Mouse (Mus musculus) forebrain, embryonic 10.5 days (tissue): ENCODE results near the gene Olfr116. TPM values are rescaled to one million over a fixed set of nuclear protein-coding genes. Genes with fewer than 3 reads are reported as not detected.

ENCODE experiments used
- DNase-seq: peaks from one replicate; pipeline ENCODE4 v3.0.0-alpha.2; 2017; ENCODE audit warnings: low spot score; ENCODE audit errors: extremely low spot score
- H3K27ac ChIP-seq: fragments of 300-500 bp; sonication (generic); 2 replicates; pipeline ENCODE4 v1.5.1; 2016; ENCODE audit warnings: mild to moderate bottlenecking
- H3K27me3 ChIP-seq: fragments of 300-500 bp; sonication (generic); 2 replicates; pipeline ENCODE4 v1.6.1; 2016; ENCODE audit warnings: mild to moderate bottlenecking; ENCODE audit not compliant: poor library complexity, severe bottlenecking
- H3K36me3 ChIP-seq: fragments of 300-500 bp; sonication (generic); replicated peaks from 2 replicates; pipeline ENCODE4 v1.6.1; 2016; ENCODE audit warnings: mild to moderate bottlenecking, moderate library complexity
- H3K4me1 ChIP-seq: fragments of 300-500 bp; sonication (generic); 2 replicates; pipeline ENCODE4 v1.6.1; 2016
- H3K4me3 ChIP-seq: fragments of 300-500 bp; sonication (generic); 2 replicates; pipeline ENCODE4 v1.5.1; 2016; ENCODE audit warnings: mild to moderate bottlenecking, moderate library complexity
- H3K9me3 ChIP-seq: fragments of 300-500 bp; sonication (generic); 2 replicates; pipeline ENCODE4 v1.6.1; 2016; ENCODE audit warnings: mild to moderate bottlenecking, moderate library complexity
- WGBS: fragments of 180-500 bp; shearing (Covaris S2); methylation state at CpG from one replicate; pipeline ENCODE4 v1.1.7; 2016; 5-methylcytosine and 5-hydroxymethylcytosine counted together
- polyA plus RNA-seq: library from polyadenylated mRNA; unstranded; fragments of >200 nt; fragmentation: Nextera tagmentation; extraction: Ambion mirVana; gene quantifications from 2 replicates; pipeline ENCODE4 v1.2.1, GENCODE M21; 2016

Gene Olfr116
- polyA plus RNA-seq, result not detected in 2 replicates

DNA sequence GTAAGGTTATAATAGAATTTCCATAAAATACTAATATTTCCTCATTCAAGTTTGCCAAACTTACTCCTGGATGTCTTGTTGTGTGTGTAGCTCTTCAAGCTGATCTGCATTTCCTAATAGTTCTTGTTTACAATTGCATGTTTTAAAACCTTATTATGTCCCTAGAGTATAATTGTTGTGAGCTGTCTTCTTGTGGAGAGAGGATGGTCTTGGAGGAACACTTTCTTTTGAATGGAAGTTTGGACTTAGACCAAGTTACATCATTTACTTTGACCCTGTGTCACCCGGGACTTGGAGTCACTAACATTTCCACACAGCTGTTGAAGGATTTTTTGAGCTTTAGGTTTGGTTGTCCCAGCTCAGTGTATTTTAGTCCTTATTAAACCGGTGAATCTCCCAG is at the start of gene Olfr116, which contains the start of gene Olfr115:
TSS of gene Olfr116 (minus strand) at position 191 of the 400 bp plus-strand sequence.
TSS of gene Olfr115 (minus strand) at position 101 of the 400 bp plus-strand sequence.
- Histone ChIP-seq H3K36me3 (no peaks in the 10 kb centered on the region), H3K4me3 (no peak within 1 kb of the TSS), H3K27me3 (no peaks in the 10 kb centered on the region), H3K27ac (no peak within 1 kb of the TSS), H3K4me1 (no peaks in the 10 kb centered on the region), H3K9me3 (peaks cover 13% of the 10 kb centered on the region; the same call in 1 of the 2 replicates)
- WGBS, result 90% methylated on average over 2 of the region's 2 CpGs
- DNase-seq, result no peak

DNA sequence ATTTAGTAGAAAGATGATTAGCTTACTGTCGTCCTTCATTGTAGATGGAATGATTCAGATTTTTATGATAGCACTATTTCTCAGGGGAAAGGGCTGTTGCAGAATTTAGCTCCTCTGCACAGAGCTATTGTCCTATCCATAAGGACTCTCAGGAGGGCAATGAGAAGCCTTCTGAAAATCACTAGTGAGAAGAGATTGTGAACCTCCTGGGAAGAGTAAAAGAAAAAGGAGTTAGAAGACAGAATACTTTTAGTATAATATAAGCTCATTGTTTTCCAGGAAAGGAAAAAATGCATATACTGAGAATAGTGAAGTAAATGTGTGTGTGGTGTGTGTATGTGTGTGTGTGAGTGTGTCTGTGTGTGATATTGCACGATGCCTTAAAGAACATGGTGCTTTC is 39.7 kb upstream of the Olfr116 start, which contains the start of gene Olfr118:
TSS of gene Olfr118 (plus strand) at position 301 of the 400 bp plus-strand sequence.
- Histone ChIP-seq H3K9me3 (no peaks in the 10 kb centered on the region), H3K4me1 (no peaks in the 10 kb centered on the region), H3K4me3 (no peak within 1 kb of the TSS), H3K36me3 (no peaks in the 10 kb centered on the region), H3K27me3 (no peaks in the 10 kb centered on the region), H3K27ac (no peak within 1 kb of the TSS)
- 79% methylated on average over 2 of the region's 2 CpGs for WGBS
- no peak for DNase-seq

DNA sequence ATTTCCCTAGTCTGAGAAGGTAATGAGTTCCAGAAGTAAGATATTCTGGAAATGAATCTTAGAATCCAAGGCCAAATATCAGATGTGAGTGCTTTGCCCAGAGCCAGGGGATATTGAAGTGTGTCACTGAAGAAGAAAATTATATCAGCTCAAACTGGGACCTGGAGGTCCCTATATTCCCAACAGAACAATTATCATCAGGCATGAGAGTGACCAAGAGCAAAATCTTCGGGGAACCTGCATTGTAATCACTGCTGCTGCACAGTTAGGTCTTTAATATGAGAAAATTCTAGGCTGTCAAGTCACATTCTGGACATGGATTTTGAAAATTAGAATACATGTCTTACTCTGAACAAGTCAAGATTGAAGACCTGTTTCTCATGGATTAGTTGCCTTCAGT is 36.7 kb upstream of the Olfr116 start, which contains the start of gene Olfr117:
TSS of gene Olfr117 (minus strand) at position 101 of the 400 bp plus-strand sequence.
- 78% methylated on average over 1 of the region's 1 CpGs for WGBS
- no peaks in the 10 kb centered on the region for H3K4me1 ChIP-seq
- no peaks in the 10 kb centered on the region for H3K36me3 ChIP-seq
- H3K4me3 ChIP-seq, result no peak within 1 kb of the TSS
- H3K27ac ChIP-seq, result no peak within 1 kb of the TSS
- DNase-seq, result no peak
- H3K27me3 ChIP-seq, result no peaks in the 10 kb centered on the region
- no peaks in the 10 kb centered on the region; the same call in 1 of the 2 replicates for H3K9me3 ChIP-seq

DNA sequence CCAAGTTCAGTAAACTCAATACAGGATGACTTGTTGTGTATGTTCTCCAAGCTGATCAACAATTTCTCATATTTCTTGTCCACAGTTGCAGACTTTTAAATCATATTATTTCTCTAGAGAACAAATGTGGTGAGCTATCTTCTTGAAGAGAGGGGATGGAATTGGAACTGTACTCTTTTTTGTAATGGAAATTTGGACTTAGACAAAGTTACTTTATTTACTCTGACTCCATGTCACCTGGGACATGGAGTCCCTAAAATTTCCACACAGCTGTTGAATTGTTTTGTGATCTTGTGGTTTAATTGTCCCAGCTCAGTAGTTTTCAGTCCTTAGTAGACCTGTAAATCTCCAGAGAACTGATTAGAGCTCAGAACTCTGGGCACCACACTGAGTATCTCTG is 34.4 kb downstream of the Olfr116 start, which contains the start of gene Olfr114:
TSS of gene Olfr114 (minus strand) at position 101 of the 400 bp plus-strand sequence.
- Histone ChIP-seq H3K36me3 (no peaks in the 10 kb centered on the region), H3K27me3 (no peaks in the 10 kb centered on the region), H3K4me1 (no peaks in the 10 kb centered on the region), H3K27ac (no peak within 1 kb of the TSS), H3K9me3 (no peaks in the 10 kb centered on the region), H3K4me3 (no peak within 1 kb of the TSS)
- DNase-seq, result no peak

DNA sequence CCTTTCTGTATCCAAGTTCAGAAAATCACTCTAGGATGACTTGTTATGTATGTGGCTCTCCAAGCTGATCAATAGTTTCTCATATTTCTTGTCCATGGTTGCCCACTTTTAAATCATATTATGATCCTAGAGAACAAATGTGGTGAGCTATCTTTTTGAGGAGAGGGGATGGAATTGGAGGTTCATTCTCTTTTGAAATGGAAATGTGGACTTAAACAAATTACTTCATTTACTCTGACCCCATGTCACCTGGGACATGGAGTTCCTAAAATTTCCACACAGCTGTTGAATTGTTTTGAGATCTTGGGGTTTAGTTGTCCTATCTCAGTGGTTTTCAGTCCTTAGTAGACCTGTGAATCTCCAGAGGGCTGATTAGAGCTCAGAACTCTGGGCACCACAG is 49.4 kb downstream of the Olfr116 start, which contains the start of gene Olfr113:
TSS of gene Olfr113 (minus strand) at position 101 of the 400 bp plus-strand sequence.
- H3K9me3 ChIP-seq, result no peaks in the 10 kb centered on the region
- H3K27ac ChIP-seq, result no peak within 1 kb of the TSS
- no peak for DNase-seq
- H3K4me3 ChIP-seq, result no peak within 1 kb of the TSS
- no peaks in the 10 kb centered on the region for H3K36me3 ChIP-seq
- H3K27me3 ChIP-seq, result no peaks in the 10 kb centered on the region
- no peaks in the 10 kb centered on the region for H3K4me1 ChIP-seq

Other genes with a start within 250 kb of the Olfr116 start
- gene Olfr105-ps, start 248.2 kb downstream of the Olfr116 start, polyA plus RNA-seq, result not detected in 2 replicates
- gene Olfr106-ps, start 236.8 kb downstream of the Olfr116 start, polyA plus RNA-seq, result not detected in 2 replicates
- not detected in 2 replicates for gene Olfr107, start 228.0 kb downstream of the Olfr116 start, polyA plus RNA-seq
- not detected in 2 replicates for gene Olfr108, start 181.7 kb downstream of the Olfr116 start, polyA plus RNA-seq
- gene Olfr109, start 168.3 kb downstream of the Olfr116 start, polyA plus RNA-seq, result not detected in 2 replicates
- not detected in 2 replicates for gene H2-M2, start 143.6 kb downstream of the Olfr116 start, polyA plus RNA-seq
- not detected in 2 replicates for gene Olfr110, start 134.7 kb downstream of the Olfr116 start, polyA plus RNA-seq
- gene Olfr111, start 119.2 kb downstream of the Olfr116 start, polyA plus RNA-seq, result not detected in 2 replicates
- gene Olfr112, start 57.7 kb downstream of the Olfr116 start, polyA plus RNA-seq, result not detected in 2 replicates
- not detected in 2 replicates for gene Olfr113, start 49.5 kb downstream of the Olfr116 start, polyA plus RNA-seq
- gene Olfr114, start 34.5 kb downstream of the Olfr116 start, polyA plus RNA-seq, result not detected in 2 replicates
- not detected in 2 replicates for gene Olfr115, start 90 bp downstream of the Olfr116 start, polyA plus RNA-seq
- not detected in 2 replicates for gene Olfr117, start 36.6 kb upstream of the Olfr116 start, polyA plus RNA-seq
- gene Olfr118, start 39.8 kb upstream of the Olfr116 start, polyA plus RNA-seq, result not detected in 2 replicates
- not detected in 2 replicates for gene Olfr119, start 69.4 kb upstream of the Olfr116 start, polyA plus RNA-seq
- gene Olfr120, start 94.6 kb upstream of the Olfr116 start, polyA plus RNA-seq, result not detected in 2 replicates
- gene Olfr121, start 121.7 kb upstream of the Olfr116 start, polyA plus RNA-seq, result not detected in 2 replicates
- not detected in 2 replicates for gene Olfr122, start 141.4 kb upstream of the Olfr116 start, polyA plus RNA-seq
- not detected in 2 replicates for gene Olfr123, start 166.3 kb upstream of the Olfr116 start, polyA plus RNA-seq
- not detected in 2 replicates for gene Olfr124, start 172.7 kb upstream of the Olfr116 start, polyA plus RNA-seq
- gene Olfr125, start 205.8 kb upstream of the Olfr116 start, polyA plus RNA-seq, result not detected in 2 replicates
- gene Olfr126, start 220.3 kb upstream of the Olfr116 start, polyA plus RNA-seq, result not detected in 2 replicates